Mouse (Mus musculus) T-helper 17 cell (primary cell): ENCODE results near the gene Zfp386.
"Not testable (repeated sequence)": the region's sequence is repeated elsewhere in the genome, so short reads cannot be mapped to it uniquely, and the experiment has no call there.

Experiments used
- in situ Hi-C, 2 experiments: fragments of 300-600 bp; cut with MboI, MseI; formaldehyde crosslinking; loops; 1 replicate in 1 of 2; 2 replicates in 1 of 2; pipeline ENCODE4 v1.15.1; 2025; ENCODE audit warnings: high pct_unique_total_duplicates in 2 of 2

Gene Zfp386

GRCm38 (mm10) chr12:116047440-116048377 is at the start of gene Zfp386:
Gene Zfp386 (plus strand): TSS chr12:116047724.
- in situ Hi-C loops: loop anchor here in 1 of 2 experiments (10.0 kb wide), 1 partner anchor 357 kb away; the partner anchor contains the start of gene Ncapg2

- in situ Hi-C loops: not testable (repeated sequence)
These were observed 47.7 kb upstream of the Zfp386 start for GRCm38 (mm10) chr12:115999784-116000183.

GRCm38 (mm10) chr12:116002946-116003345 is 44.6 kb upstream of the Zfp386 start:
- in situ Hi-C loops: not testable (repeated sequence)

DNA sequence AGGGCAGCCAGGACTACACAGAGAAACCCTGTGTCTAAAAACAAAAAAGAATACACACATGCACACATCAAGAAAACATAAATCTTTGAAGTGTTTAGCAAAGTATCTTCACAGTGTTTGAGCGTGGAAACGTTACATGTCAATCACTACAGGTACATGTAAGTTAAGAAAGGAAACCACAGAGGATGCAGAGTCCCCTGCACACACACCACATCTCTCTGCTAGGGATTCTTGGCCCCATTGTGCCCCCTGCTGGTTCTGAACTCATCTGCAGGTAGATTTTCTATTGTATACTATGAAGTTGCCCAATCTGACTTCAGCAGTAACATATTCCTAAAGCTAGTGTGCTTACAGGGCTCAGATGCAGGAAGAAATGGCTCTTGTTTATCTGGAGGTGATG is 36.7 kb upstream of the Zfp386 start:
- in situ Hi-C loops: no loop called here

DNA sequence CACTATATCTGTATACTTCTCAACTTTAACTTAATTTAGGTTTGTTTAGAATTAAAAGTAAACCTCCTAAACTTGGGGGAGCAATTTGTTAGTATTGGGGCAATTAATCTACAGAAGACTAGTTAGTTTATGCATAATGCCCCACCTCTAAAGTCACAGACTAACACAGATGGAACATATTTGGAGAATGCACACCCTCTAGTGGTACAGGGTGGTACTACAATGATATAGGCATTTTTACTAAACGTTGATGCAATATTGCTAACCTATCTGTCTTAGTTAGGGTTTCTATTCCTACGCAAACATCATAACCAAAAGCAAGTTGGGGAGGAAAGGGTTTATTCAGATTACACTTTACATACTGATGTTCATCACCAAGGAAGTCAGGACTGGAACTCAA is 19.4 kb upstream of the Zfp386 start:
- in situ Hi-C loops: loop anchor here in 1 of 2 experiments (10.0 kb wide), 1 partner anchor 1467 kb away; no protein-coding TSS in a partner anchor

DNA sequence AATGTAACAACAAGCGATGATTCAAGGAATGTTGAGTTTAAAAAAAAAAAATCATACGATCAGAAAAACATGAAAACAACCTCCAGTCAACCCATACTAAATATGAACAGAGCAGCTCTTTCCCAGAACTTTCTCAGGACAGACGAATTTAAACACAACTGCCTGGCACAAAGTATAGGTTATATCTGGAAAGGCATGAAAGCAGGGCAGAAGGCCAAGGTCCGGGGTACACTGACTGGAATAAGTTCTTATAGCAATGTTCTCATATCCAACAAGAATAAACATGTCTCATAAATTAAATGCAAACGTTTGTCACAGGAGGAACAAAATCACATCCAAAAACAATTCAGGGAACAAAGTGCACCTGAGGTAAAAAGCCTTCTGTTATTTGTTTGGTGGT is 12.2 kb upstream of the Zfp386 start:
- in situ Hi-C loops: no loop called here

DNA sequence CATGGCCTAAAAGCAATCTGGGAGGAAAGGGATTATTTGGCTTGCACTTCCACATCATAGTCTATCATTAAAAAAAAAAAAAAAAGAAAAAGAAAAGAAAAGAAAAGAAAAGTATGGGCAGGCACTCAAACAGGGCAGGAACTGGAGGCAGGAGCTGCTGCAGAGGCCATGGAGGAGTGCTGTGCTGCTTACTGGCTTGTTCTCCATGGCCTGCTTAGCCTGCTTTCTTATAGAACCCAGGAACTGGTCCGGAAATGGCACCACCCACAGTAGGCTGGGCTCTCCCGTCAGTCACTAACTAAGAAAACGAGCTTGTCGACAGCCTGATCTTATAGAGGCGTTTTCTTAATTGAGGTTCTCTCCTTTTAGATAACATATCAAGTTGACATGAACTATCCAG is 2.7 kb upstream of the Zfp386 start:
- in situ Hi-C loops: loop anchor here in 1 of 2 experiments (10.0 kb wide), 1 partner anchor 360 kb away; the partner anchor contains the start of gene Ncapg2

DNA sequence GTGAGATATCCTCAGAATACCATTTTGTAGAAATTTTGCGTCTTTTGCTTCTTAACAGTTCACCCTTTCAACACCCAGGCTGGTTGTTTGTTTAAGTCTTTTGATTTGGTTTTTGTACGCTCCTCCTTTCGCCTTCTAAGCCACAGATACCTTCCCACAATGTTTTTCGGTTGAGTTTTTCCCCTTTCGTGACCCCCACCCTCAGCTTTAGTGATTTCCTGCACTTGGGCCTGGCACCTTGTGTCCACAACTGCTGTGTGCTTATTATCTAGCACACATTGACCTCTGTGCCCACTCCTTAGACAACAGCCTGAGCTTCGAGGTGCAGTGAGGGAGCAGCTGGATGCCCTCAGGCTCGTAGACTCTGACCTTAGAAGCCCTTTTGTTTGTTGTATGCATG is 1.2 kb downstream of the Zfp386 start:
- in situ Hi-C loops: loop anchor here in 1 of 2 experiments (10.0 kb wide), 1 partner anchor 356 kb away; the partner anchor contains the start of gene Ncapg2

DNA sequence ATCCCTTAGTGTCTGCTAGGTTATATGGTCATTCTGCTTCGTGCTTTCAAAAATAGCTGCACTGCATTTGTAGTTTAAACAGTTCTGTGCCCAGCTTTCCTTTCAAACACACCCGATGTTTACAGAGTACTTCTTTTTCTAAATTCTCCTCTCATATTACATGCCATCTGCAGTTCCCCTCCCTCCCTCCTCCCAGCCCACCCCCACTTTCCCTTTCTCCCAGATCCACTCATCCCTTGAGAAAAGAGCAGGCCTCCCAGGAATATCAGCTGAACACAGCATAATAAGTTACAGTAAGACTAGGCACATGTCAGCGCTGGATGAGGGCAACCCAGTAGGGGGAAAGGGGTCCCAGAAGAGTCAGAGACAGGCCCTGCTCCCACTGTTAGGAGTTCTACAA is 1.7 kb downstream of the Zfp386 start:
- in situ Hi-C loops: loop anchor here in 1 of 2 experiments (10.0 kb wide), 1 partner anchor 356 kb away; the partner anchor contains the start of gene Ncapg2

DNA sequence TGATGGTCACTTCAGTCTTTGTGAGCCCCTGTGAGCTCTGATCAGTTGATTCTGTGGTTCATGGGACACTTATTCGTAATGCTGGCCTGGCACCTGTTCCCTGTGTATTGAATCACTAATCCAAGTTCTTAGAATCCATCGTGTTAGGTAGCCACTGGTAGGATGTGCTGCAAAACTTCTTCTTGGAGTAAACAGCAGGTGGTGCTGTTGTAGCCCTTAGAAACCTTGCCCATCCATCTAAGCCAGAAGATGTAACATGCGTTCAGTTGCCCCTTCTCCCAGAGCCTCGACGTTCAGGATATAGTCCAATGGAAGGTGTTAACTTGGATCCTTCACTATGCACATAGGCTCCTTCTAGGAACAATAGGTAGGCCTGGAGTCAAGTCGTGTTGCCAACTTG is 2.2 kb downstream of the Zfp386 start:
- in situ Hi-C loops: loop anchor here in 1 of 2 experiments (5.0 to 10.0 kb wide), 3 partner anchors 158 to 1625 kb away; partner anchors contain the start of gene Ncapg2

DNA sequence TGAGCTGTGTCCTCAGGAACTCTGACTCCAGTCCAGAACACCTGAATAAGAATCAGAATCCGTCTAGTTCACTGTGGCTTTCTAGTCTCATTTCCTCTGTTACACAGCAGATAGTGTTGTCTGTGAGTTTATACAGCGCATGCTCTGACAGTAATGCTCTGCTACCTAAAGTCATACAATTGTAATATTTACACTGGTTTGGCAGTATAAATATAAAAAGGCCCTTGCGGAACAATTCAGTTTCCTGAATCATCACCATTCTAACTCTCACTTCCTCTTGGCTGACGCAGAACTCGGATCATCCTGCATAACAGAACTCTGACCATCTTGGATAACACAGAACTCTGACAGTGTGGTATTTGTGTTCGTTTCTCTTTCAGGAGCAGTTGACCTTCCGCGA is 6.8 kb downstream of the Zfp386 start:
- in situ Hi-C loops: loop anchor here in 1 of 2 experiments (5.0 to 10.0 kb wide), 2 partner anchors 153 to 1620 kb away; no protein-coding TSS in a partner anchor

DNA sequence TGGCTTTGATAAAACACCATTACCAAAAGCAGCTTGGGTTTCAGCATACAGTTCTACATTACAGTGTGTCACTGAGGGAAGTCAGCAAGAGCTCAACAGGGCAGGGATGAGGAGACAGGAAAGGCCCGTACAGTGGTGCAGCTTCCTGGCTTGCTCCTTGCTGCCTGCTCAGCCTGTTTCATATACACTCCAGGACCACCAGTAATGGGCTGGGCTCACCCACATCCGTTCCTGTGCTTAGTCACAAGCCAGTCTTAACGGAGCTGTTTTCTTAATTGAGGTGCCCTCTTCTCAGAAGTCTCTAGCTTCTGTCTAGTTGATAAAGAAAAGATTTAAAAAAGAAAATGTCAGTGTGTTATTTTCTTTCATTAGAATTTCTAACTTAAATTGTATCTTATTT is 8.6 kb downstream of the Zfp386 start:
- in situ Hi-C loops: loop anchor here in 1 of 2 experiments (10.0 kb wide), 1 partner anchor 1619 kb away; no protein-coding TSS in a partner anchor

- in situ Hi-C loops: no loop called here
These were observed 14.2 kb downstream of the Zfp386 start for GRCm38 (mm10) chr12:116061561-116062193.

DNA sequence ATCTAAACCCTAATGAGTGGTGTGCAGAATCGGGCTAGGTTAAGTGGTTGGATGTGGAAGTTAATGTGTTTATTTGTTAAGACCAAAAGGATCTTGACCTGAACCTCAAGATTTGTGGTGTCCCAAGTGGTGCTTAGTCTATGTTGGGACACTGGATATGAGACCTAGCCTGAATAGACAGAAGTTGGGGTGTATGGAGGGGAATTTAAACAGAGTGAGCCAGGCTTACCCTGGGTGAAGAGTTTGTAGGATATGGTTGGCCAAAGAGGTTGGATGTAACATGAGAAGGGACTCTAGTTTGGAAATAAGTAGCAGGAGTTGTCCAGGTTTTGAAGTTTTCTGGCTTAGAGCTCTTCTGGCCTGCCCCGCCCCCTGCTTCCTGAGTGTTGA is 14.7 kb downstream of the Zfp386 start:
- in situ Hi-C loops: no loop called here

DNA sequence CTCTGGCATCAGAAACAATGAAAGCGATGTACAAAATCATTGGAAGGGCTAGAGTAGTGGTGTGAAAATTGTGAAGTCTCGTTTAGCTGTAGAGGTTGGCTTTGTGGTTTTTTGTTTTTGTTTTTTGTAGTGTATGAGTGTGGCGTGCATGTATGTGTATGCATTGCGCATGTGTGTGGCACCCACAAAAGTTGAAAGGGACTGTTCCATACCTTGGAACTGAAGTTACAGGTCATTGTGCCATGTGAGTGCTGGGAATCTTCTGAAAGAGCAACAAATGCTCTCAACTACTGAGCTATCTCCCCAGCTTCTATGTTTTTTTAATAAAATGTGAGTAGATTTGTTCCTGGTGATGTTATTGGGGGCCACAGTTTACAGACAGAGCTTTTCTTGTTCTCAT is 15.5 kb downstream of the Zfp386 start:
- in situ Hi-C loops: no loop called here

- in situ Hi-C loops: no loop called here
These were observed 23.5 kb downstream of the Zfp386 start for GRCm38 (mm10) chr12:116071023-116071422.

DNA sequence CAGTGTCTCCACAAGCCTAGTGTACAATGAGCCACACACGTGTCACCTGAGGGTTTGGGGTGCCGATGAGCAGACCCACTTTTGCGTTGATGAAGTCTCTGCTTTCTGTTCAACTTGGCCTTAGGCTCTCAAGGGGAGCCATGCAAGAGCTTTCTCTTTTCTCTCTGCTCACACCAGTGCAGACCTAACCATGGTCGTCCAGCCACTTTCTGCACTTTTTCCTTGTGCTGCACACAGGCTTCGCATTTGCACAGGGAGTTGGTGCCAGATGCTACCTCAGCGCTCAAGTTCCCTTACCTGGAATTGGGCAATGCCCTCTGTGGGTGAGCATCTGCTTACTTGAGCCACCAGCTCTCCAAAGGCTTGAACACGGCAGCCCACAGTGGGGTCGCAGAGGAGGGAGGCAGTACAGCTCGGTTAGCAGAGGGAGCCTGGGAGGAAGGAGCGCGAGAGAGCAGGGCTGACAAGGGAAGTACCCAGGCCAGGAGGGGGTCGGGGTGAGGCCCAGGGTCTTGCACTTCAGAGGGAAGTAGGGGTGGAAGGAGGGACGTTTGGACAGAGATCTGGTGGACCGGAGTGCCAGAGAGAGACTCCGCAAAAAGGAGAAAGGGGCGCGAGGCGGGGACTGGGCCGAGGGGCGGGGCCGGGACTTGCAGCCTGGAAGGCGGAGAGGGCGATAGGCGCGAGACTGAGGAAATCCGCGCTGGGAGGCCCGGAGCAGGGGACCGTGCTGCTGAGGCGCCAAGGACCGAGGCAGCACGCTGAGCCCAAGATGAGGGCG is 29.7 kb downstream of the Zfp386 start, which contains the start of gene Vipr2:
Gene Vipr2, plus strand, starts transcription at position 653 of the 781 bp plus-strand sequence.
- in situ Hi-C loops: no loop called here

DNA sequence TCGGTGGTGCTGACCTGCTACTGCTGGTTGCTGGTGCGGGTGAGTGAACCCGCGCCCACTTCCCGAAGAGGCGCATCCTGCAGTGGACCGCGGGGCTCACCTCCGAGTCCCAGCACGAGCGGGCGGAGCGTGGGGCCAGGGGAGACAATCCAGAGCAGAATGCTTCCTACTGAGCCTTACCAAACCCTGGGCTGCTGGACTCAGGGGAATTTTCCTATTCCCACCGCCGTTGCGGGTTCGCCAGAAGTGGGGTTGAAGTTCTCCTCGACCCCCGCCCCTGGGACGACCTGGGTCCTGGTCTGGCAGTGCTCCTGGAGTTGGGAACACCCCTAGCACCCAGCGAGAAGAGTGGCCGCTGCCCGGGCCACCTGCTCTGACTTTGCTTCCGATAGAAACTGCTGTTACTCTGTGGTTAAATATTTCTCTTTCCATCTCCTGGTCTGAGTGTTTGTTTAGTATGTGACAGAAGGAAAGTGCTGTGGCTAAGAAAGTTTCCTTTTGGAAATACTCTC is 30.4 kb downstream of the Zfp386 start:
- in situ Hi-C loops: no loop called here

DNA sequence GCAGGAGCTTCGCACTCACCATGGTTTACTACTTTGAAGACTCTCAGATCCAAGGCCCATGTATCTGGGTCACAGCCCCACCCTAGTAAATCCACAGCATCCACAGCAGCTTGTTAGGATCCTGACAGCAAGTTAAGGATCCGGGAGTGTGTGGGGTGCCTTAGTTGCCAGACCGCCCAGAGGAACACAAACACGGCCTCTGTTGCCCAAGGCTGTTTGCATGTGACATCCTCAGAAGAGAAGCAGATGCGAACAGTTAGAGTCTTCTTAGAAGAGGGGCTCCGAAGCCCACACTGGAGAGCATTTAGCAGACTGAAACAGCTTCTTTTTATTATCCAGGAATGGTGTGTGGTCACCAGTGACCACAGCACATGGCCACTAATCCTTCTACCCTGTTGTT is 35.6 kb downstream of the Zfp386 start:
- in situ Hi-C loops: no loop called here

DNA sequence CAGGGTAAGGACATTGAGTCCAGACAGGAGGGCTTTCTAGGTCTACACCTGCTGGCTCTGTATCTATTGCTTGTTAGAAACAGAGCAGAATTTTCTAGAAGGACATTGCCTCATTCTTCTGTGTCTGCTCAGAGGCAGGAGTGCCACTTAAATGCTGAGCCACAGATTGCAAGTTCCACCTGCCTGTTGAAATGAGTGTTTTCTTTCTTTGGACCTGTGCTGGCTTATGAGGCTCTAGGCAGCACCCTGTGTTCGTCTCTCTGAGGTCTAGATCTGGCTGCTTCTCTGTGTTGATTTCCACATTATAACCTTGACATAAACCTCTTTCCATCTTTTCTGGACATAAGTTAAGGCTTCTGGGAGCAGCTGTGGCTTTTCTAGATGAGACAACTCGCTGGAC is 36.8 kb downstream of the Zfp386 start:
- in situ Hi-C loops: no loop called here
